Mouse (Mus musculus) gastrocnemius, postnatal 4 days (tissue): ENCODE measurements around the gene Agtr2. TPM values are rescaled to one million over a fixed set of nuclear protein-coding genes. Genes with fewer than 3 reads are reported as not detected.
"Not testable (repeated sequence)": the region's sequence is repeated elsewhere in the genome, so short reads cannot be mapped to it uniquely, and the experiment has no call there.

Experiments used
- DNase-seq, 2 experiments: peaks; one replicate each; pipeline ENCODE4 v3.0.0; 2021 to 2022; ENCODE audit warnings: low spot score in 2 of 2, mixed read lengths in 2 of 2
- long read RNA-seq, 2 experiments: library from polyadenylated mRNA; stranded (forward); transcript quantifications; one replicate each; pipeline ENCODE4 v2.0.0; 2021
- total RNA-seq, 2 experiments: library from RNA; stranded (reverse); gene quantifications; 2 replicates each; pipeline ENCODE4 v1.2.3; 2021

Agtr2 gene
- total RNA-seq = 100 to 1,000 TPM; 212 to 217 TPM
- long read RNA-seq, experiment 1, transcript Agtr2-201 (3 exons, 3,283 nt) = major isoform, 54 of 67 reads
- long read RNA-seq, experiment 1, partial matches to known transcripts = 3 of 67 reads
- long read RNA-seq, experiment 1, other reads (novel, unspliced or antisense) = 8 of 67 reads
- long read RNA-seq, experiment 2, transcript Agtr2-201 (3 exons, 3,283 nt) = major isoform, 79 of 93 reads
- long read RNA-seq, experiment 2, partial matches to known transcripts = 2 of 93 reads
- long read RNA-seq, experiment 2, other reads (novel, unspliced or antisense) = 11 of 93 reads

- DNase-seq = peak in 1 of 2 experiments; percentile 14
Observed at GRCm38 (mm10) chrX:21484414-21484813, at the start of gene Agtr2. Gene Agtr2 (plus strand): TSS chrX:21484544.

GRCm38 (mm10) chrX:21452519-21452918 lies 31.8 kb upstream of the Agtr2 start:
- no peak for DNase-seq

GRCm38 (mm10) chrX:21488111-21488510 lies 3.8 kb downstream of the Agtr2 start:
- DNase-seq = no peak

- DNase-seq = no peak
Observed at GRCm38 (mm10) chrX:21500242-21500641, 15.9 kb downstream of the Agtr2 start.

- not testable (repeated sequence) for DNase-seq
Observed at GRCm38 (mm10) chrX:21507333-21507732, 23.0 kb downstream of the Agtr2 start.

- no peak for DNase-seq
Observed at GRCm38 (mm10) chrX:21522590-21522989, 38.2 kb downstream of the Agtr2 start.

Other genes starting within 250 kb of the Agtr2 start
- gene Slc6a14, start 230.4 kb downstream of the Agtr2 start, total RNA-seq = not detected